Mouse (Mus musculus): ENCODE data around the gene Plekhg1.

The Plekhg1 gene

GRCm38 (mm10) chr10:3881179-3881578, 141.0 kb downstream of the Plekhg1 start:
- no peak for DNase-seq (ENCODE audit: low read depth, low spot score)

GRCm38 (mm10) chr10:3888510-3888909, 148.3 kb downstream of the Plekhg1 start:
- no peak for DNase-seq (ENCODE audit: low read depth, low spot score)

- DNase-seq (ENCODE audit: low read depth, low spot score), result no peak
These were observed 151.5 kb downstream of the Plekhg1 start for GRCm38 (mm10) chr10:3891381-3892263.

GRCm38 (mm10) chr10:3892368-3892767, 152.2 kb downstream of the Plekhg1 start:
- no peak for DNase-seq (ENCODE audit: low read depth, low spot score)

GRCm38 (mm10) chr10:3898068-3898467, 157.9 kb downstream of the Plekhg1 start:
- DNase-seq (ENCODE audit: low read depth, low spot score), result no peak

- no peak for DNase-seq (ENCODE audit: low read depth, low spot score)
These were observed 160.3 kb downstream of the Plekhg1 start for GRCm38 (mm10) chr10:3900416-3900956.

- no peak for DNase-seq (ENCODE audit: low read depth, low spot score)
These were observed 165.6 kb downstream of the Plekhg1 start for GRCm38 (mm10) chr10:3905747-3906146.

- no peak for DNase-seq (ENCODE audit: low read depth, low spot score)
These were observed 173.9 kb downstream of the Plekhg1 start for GRCm38 (mm10) chr10:3914104-3914503.

GRCm38 (mm10) chr10:3920368-3921152, 180.4 kb downstream of the Plekhg1 start:
- no peak for DNase-seq (ENCODE audit: low read depth, low spot score)

GRCm38 (mm10) chr10:3928008-3928545, 187.9 kb downstream of the Plekhg1 start:
- DNase-seq (ENCODE audit: low read depth, low spot score), result no peak

GRCm38 (mm10) chr10:3931831-3932230, 191.7 kb downstream of the Plekhg1 start:
- no peak for DNase-seq (ENCODE audit: low read depth, low spot score)

- no peak for DNase-seq (ENCODE audit: low read depth, low spot score)
These were observed 193.3 kb downstream of the Plekhg1 start for GRCm38 (mm10) chr10:3933311-3933940.

- DNase-seq (ENCODE audit: low read depth, low spot score), result no peak
These were observed 196.7 kb downstream of the Plekhg1 start for GRCm38 (mm10) chr10:3936864-3937263.

- no peak for DNase-seq (ENCODE audit: low read depth, low spot score)
These were observed 199.9 kb downstream of the Plekhg1 start for GRCm38 (mm10) chr10:3939895-3940595.

- no peak for DNase-seq (ENCODE audit: low read depth, low spot score)
These were observed 200.4 kb downstream of the Plekhg1 start for GRCm38 (mm10) chr10:3940596-3940975.

- no peak for DNase-seq (ENCODE audit: low read depth, low spot score)
These were observed 201.0 kb downstream of the Plekhg1 start for GRCm38 (mm10) chr10:3941054-3941757.

GRCm38 (mm10) chr10:3942289-3942688, 202.1 kb downstream of the Plekhg1 start:
- no peak for DNase-seq (ENCODE audit: low read depth, low spot score)

- DNase-seq (ENCODE audit: low read depth, low spot score), result peak; percentile 79
These were observed 203.6 kb downstream of the Plekhg1 start for GRCm38 (mm10) chr10:3943492-3944395.

GRCm38 (mm10) chr10:3946871-3947270, 206.7 kb downstream of the Plekhg1 start:
- no peak for DNase-seq (ENCODE audit: low read depth, low spot score)
